Mouse (Mus musculus) CH12.LX (cell line): ENCODE measurements around the gene Fbxl17. TPM values are rescaled to one million over a fixed set of nuclear protein-coding genes. Genes with fewer than 3 reads are reported as not detected.
A peak's percentile ranks its signal among the peaks of the same experiment; 100 is the strongest.

ENCODE experiments used
- DNase-seq: peaks from one replicate; pipeline ENCODE4 v3.0.0-alpha.2; 2013; ENCODE audit errors: extremely low read depth
- H3K27ac ChIP-seq: 2 replicates; pipeline ENCODE4 v1.5.1; 2012; ENCODE audit warnings: low read depth, mild to moderate bottlenecking, control low read depth, moderate library complexity; ENCODE audit not compliant: insufficient read depth
- H3K27me3 ChIP-seq: replicated peaks from 2 replicates; pipeline ENCODE3; 2012; ENCODE audit warnings: inconsistent platforms
- H3K36me3 ChIP-seq, 2 experiments: replicated peaks in 1 of 2; 2 replicates each; pipeline versions ENCODE3 to v1.6.1; 2012; ENCODE audit warnings: inconsistent platforms in 1 of 2, low read length in 1 of 2, mild to moderate bottlenecking in 1 of 2, mixed read lengths in 1 of 2, moderate library complexity in 1 of 2; ENCODE audit not compliant: control insufficient read depth in 1 of 2, insufficient read depth in 1 of 2
- H3K4me1 ChIP-seq, 2 experiments: 2 replicates each; pipeline ENCODE4 v1.6.1; 2012; ENCODE audit warnings: inconsistent platforms in 1 of 2, moderate library complexity in 1 of 2; ENCODE audit not compliant: insufficient read depth in 2 of 2, control insufficient read depth in 1 of 2
- H3K4me2 ChIP-seq: 2 replicates; pipeline ENCODE4 v1.6.1; 2012; ENCODE audit warnings: low read depth, mild to moderate bottlenecking, control low read depth; ENCODE audit not compliant: poor library complexity, insufficient read depth, severe bottlenecking
- H3K4me3 ChIP-seq, 3 experiments: fragments of 150-350 bp in 1 of 3; sonication (generic) in 1 of 3; replicated peaks in 1 of 3; 2 replicates each; pipeline versions ENCODE3 to v1.5.1; 2011 to 2012; ENCODE audit warnings: low read depth in 2 of 3, low read length in 2 of 3, mild to moderate bottlenecking in 2 of 3, moderate library complexity in 2 of 3, control low read depth in 1 of 3, improper control_type of control experiment in 1 of 3, inconsistent platforms in 1 of 3, mixed read lengths in 1 of 3; ENCODE audit not compliant: poor library complexity in 1 of 3
- H3K79me2 ChIP-seq: replicated peaks from 2 replicates; pipeline ENCODE4 v1.6.1; 2012; ENCODE audit warnings: mild to moderate bottlenecking, moderate library complexity; ENCODE audit not compliant: control insufficient read depth, poor library complexity, insufficient read depth, severe bottlenecking; ENCODE audit errors: extremely low read depth
- H3K9ac ChIP-seq: 2 replicates; pipeline ENCODE4 v1.6.1; 2012; ENCODE audit warnings: low read depth, mild to moderate bottlenecking, control low read depth, moderate library complexity; ENCODE audit not compliant: insufficient read depth
- H3K9me3 ChIP-seq: replicated peaks from 2 replicates; pipeline ENCODE3; 2012; ENCODE audit warnings: low read length, inconsistent platforms, mixed read lengths
- BHLHE40 ChIP-seq: IDR thresholded peaks from 2 replicates; pipeline ENCODE4 v1.6.1; 2011; ENCODE audit warnings: mild to moderate bottlenecking, low read depth, low read length, improper control_type of control experiment
- CHD2 ChIP-seq: IDR thresholded peaks from 2 replicates; pipeline ENCODE4 v1.6.1; 2011; ENCODE audit warnings: low read length, improper control_type of control experiment
- ELF1 ChIP-seq: IDR thresholded peaks from 2 replicates; pipeline ENCODE4 v1.6.1; 2014; ENCODE audit warnings: low read depth, mild to moderate bottlenecking, inconsistent platforms, low read length, improper control_type of control experiment
- EP300 ChIP-seq: IDR thresholded peaks from 2 replicates; pipeline ENCODE4 v1.6.1; 2011; ENCODE audit warnings: low read length, improper control_type of control experiment
- ETS1 ChIP-seq: conservative IDR thresholded peaks from 2 replicates; pipeline ENCODE4 v1.6.1; 2012; ENCODE audit warnings: low read depth, mild to moderate bottlenecking, inconsistent platforms, low read length, improper control_type of control experiment, moderate library complexity
- KAT2A ChIP-seq: IDR thresholded peaks from 2 replicates; pipeline ENCODE4 v1.6.1; 2012; ENCODE audit warnings: low read length, improper control_type of control experiment, inconsistent platforms; ENCODE audit not compliant: insufficient replicate concordance
- MEF2A ChIP-seq: IDR thresholded peaks from 2 replicates; pipeline ENCODE4 v1.6.1; 2014; ENCODE audit warnings: low read depth, mild to moderate bottlenecking, inconsistent platforms, low read length, improper control_type of control experiment, borderline replicate concordance
- MYC ChIP-seq: IDR thresholded peaks from 2 replicates; pipeline ENCODE4 v1.6.1; 2011; ENCODE audit warnings: low read depth, mild to moderate bottlenecking, improper control_type of control experiment, low read length
- NRF1 ChIP-seq: IDR thresholded peaks from 2 replicates; pipeline ENCODE4 v1.6.1; 2014; ENCODE audit warnings: low read depth, mild to moderate bottlenecking, inconsistent platforms, low read length, improper control_type of control experiment, moderate library complexity
- POLR2A ChIP-seq: IDR thresholded peaks from 2 replicates; pipeline ENCODE4 v1.6.1; 2011; ENCODE audit warnings: low read depth, mild to moderate bottlenecking, improper control_type of control experiment, low read length
- POLR2AphosphoS2 ChIP-seq: IDR thresholded peaks from 2 replicates; pipeline ENCODE4 v1.6.1; 2011; ENCODE audit warnings: low read depth, low read length, improper control_type of control experiment
- RCOR1 ChIP-seq: conservative IDR thresholded peaks from 2 replicates; pipeline ENCODE4 v1.6.1; 2012; ENCODE audit warnings: low read depth, mild to moderate bottlenecking, inconsistent platforms, low read length, improper control_type of control experiment
- SIN3A ChIP-seq: IDR thresholded peaks from 2 replicates; pipeline ENCODE4 v1.6.1; 2012; ENCODE audit warnings: low read length, improper control_type of control experiment, inconsistent platforms
- ZKSCAN1 ChIP-seq: IDR thresholded peaks from 2 replicates; pipeline ENCODE4 v1.6.1; 2012; ENCODE audit warnings: low read depth, inconsistent platforms, low read length, improper control_type of control experiment, borderline replicate concordance
- dilution Hi-C: fragments of 300-500 bp; cut with MboI; formaldehyde crosslinking; loops from 2 replicates; pipeline ENCODE4 v1.14.3; 2020; ENCODE audit warnings: low sequenced_read_pairs; ENCODE audit not compliant: extremely low pct_unique_long_range_greater_than_20kb, extremely low pct_ligation_motif_present
- in situ Hi-C: fragments of 300-500 bp; cut with MboI; formaldehyde crosslinking; loops from 3 replicates; pipeline ENCODE4 v1.14.3; 2019; ENCODE audit warnings: low sequenced_read_pairs, low pct_ligation_motif_present, low pct_unique_long_range_greater_than_20kb, mixed read lengths
- polyA plus RNA-seq: library from polyadenylated mRNA; unstranded; fragments of >175 nt; gene quantifications from 2 replicates; pipeline ENCODE4 v1.2.1, GENCODE M21; 2012; ENCODE audit warnings: low read depth; ENCODE audit not compliant: insufficient read length
- total RNA-seq, 2 experiments: library from RNA; depleted of rRNA; stranded (reverse); fragments of 300-350 nt in 1 of 2; fragments of >200 nt in 1 of 2; gene quantifications; 2 replicates each; pipeline ENCODE4 v1.2.3; 2012 to 2014

The Fbxl17 gene
- total and polyA plus RNA-seq, 3 experiments = 4.0 to 6.9 (median 4.3) TPM

DNA sequence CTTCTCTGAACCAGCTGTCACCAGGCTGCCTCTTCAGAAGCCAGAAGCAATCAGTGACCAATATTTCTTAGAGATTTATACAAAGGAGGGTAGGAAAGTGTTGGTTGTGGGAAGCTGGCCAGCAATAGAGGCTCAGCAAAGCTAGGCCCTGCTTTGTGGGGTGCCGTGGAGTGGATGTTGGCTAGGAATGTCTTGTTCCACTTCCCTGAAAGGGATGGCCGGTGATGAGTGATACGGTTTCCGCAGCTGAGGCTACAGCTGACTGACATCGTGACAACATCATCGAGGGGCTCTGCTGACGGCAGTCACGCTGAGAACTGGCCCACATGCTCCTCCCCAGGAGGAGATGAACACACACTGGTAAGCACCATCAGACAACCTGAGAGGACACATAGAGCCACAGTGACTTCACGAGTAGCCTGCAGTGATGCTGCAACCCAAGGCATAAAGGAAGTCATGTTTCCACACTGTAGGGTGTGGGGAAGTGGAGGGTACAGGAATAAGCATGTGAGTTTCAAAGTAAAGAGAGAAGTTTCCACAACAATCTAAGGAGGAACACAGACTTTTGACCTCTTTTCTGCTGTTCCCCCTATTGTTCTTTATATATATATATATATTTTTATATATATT is 456.7 kb downstream of the Fbxl17 start:
- Histone ChIP-seq H3K27ac (no peak overlapping the region), H3K79me2 (no peaks in the 10 kb centered on the region), H3K4me2 (no peak overlapping the region), H3K4me1 (peaks cover 5 to 9% of the 10 kb centered on the region in 2 experiments), H3K9ac (no peak overlapping the region), H3K4me3 (no peak overlapping the region), H3K27me3 (no peaks in the 10 kb centered on the region), H3K36me3 (no peaks in the 10 kb centered on the region), H3K9me3 (peaks cover 16% of the 10 kb centered on the region)
- dilution Hi-C loops (no loop called here), in situ Hi-C loops (no loop called here)
- TF ChIP-seq CHD2 (no peak), ETS1 (peak; percentile 57), SIN3A (no peak), MYC (no peak), POLR2AphosphoS2 (no peak), EP300 (no peak), BHLHE40 (peak; percentile 35; the same call in 1 of the 2 replicates), ELF1 (no peak), RCOR1 (no peak), KAT2A (no peak)
- peak; percentile 14 for DNase-seq

DNA sequence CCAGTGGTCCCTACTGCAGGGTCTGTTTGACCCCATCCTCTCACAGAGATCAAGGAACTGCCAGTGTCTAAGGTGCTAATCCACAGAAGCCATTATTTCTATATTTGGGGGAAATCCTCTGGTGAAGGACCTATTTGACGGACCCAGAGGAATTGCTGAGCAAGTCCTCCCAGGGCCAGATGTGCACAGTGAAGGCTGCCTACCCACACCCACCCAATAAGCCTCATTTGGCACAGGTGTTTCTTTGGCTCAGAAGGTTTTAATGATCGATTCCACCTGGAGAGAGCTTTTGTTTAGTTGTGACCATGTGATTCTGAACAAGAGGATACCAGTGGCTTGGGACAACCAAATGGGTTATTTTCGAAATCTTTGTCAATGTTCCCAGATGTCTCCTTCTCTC is 462.3 kb downstream of the Fbxl17 start:
- no peaks in the 10 kb centered on the region for H3K79me2 ChIP-seq
- H3K4me3 ChIP-seq = no peak overlapping the region
- H3K36me3 ChIP-seq = no peaks in the 10 kb centered on the region
- TF ChIP-seq MEF2A (no peak), ZKSCAN1 (no peak)
- H3K9ac ChIP-seq = no peak overlapping the region
- dilution Hi-C loops (no loop called here), in situ Hi-C loops (no loop called here)
- H3K9me3 ChIP-seq = peaks cover 16% of the 10 kb centered on the region
- no peak overlapping the region for H3K4me2 ChIP-seq
- H3K27me3 ChIP-seq = no peaks in the 10 kb centered on the region
- DNase-seq = no peak
- no peak overlapping the region for H3K27ac ChIP-seq
- peaks cover 0 to under 1% of the 10 kb centered on the region in 2 experiments; a peak in 1 of 4 replicates for H3K4me1 ChIP-seq

DNA sequence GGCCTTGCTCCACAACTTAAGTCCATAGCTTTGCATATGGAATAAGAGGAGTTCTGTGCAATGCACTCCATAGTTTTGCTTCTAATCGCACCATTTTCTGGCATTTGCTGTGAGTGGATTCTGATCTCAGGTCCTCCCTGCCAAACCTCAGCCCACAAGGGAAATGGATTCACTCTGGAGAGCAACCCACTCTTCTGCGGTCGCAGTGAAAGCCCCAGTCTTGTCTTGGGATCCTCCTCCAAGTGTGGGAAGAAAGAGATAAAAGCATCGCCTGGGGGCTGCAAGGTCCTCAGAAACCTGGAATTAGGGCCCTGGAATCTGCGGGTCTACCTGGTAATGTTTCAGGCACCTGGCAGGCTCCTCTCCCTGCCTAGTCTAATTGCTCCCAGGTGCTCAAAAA is 466.7 kb downstream of the Fbxl17 start:
- dilution Hi-C loops (no loop called here), in situ Hi-C loops (no loop called here)
- Histone ChIP-seq H3K4me3 (no peak overlapping the region), H3K27me3 (no peaks in the 10 kb centered on the region), H3K4me2 (no peak overlapping the region), H3K27ac (no peak overlapping the region), H3K9me3 (no peaks in the 10 kb centered on the region), H3K79me2 (no peaks in the 10 kb centered on the region), H3K36me3 (no peaks in the 10 kb centered on the region), H3K9ac (no peak overlapping the region), H3K4me1 (peaks cover 3 to 5% of the 10 kb centered on the region in 2 experiments; a peak in 3 of 4 replicates)
- TF ChIP-seq POLR2A = no peak
- no peak for TF ChIP-seq NRF1
- no peak for DNase-seq
